Mouse (Mus musculus) limb, embryonic 14.5 days (tissue): ENCODE measurements around the gene Macrod2. TPM values are rescaled to one million over a fixed set of nuclear protein-coding genes. Genes with fewer than 3 reads are reported as not detected.

Experiments
- ATAC-seq: fragments of 200-750 bp; cut with Nextera tagmentation; 2 replicates; pipeline ENCODE4 v1.8.0; 2017; ENCODE audit warnings: low read depth, moderate number of reproducible peaks, moderate TSS enrichment; ENCODE audit not compliant: low FRiP score
- DNase-seq: peaks from one replicate; pipeline ENCODE4 v3.0.0-alpha.2; 2015; ENCODE audit warnings: low spot score
- H3K27ac ChIP-seq: fragments of 300-500 bp; sonication (generic); replicated peaks from 2 replicates; pipeline ENCODE4 v1.5.1; 2014; ENCODE audit warnings: low read depth, mild to moderate bottlenecking, low read length, moderate library complexity, mixed read lengths
- H3K27me3 ChIP-seq: fragments of 300-500 bp; sonication (generic); 2 replicates; pipeline ENCODE4 v1.6.1; 2014; ENCODE audit warnings: low read length, mixed read lengths; ENCODE audit not compliant: control insufficient read depth, insufficient read depth
- H3K36me3 ChIP-seq: fragments of 300-500 bp; sonication (generic); 2 replicates; pipeline ENCODE4 v1.6.1; 2014; ENCODE audit warnings: mild to moderate bottlenecking, low read length, moderate library complexity, mixed read lengths; ENCODE audit not compliant: control insufficient read depth, insufficient read depth
- H3K4me1 ChIP-seq: fragments of 300-500 bp; sonication (generic); 2 replicates; pipeline ENCODE4 v1.6.1; 2014; ENCODE audit warnings: antibody characterized with exemption, low read length, mixed read lengths; ENCODE audit not compliant: control insufficient read depth, insufficient read depth
- H3K4me2 ChIP-seq: fragments of 300-500 bp; sonication (generic); replicated peaks from 2 replicates; pipeline ENCODE4 v1.6.1; 2014; ENCODE audit warnings: low read depth, mild to moderate bottlenecking, low read length, moderate library complexity; ENCODE audit not compliant: severe bottlenecking
- H3K4me3 ChIP-seq: fragments of 300-500 bp; sonication (generic); replicated peaks from 2 replicates; pipeline ENCODE4 v1.5.1; 2014; ENCODE audit warnings: low read length
- H3K9ac ChIP-seq: fragments of 300-500 bp; sonication (generic); 2 replicates; pipeline ENCODE4 v1.6.1; 2014; ENCODE audit warnings: mild to moderate bottlenecking, low read depth, low read length, moderate library complexity; ENCODE audit not compliant: severe bottlenecking
- H3K9me3 ChIP-seq: fragments of 300-500 bp; sonication (generic); 2 replicates; pipeline ENCODE4 v1.6.1; 2016; ENCODE audit warnings: low read length; ENCODE audit not compliant: control insufficient read depth
- POLR2A ChIP-seq: fragments of 200-500 bp; IDR thresholded peaks from 2 replicates; pipeline ENCODE4 v1.8.0; 2012; ENCODE audit warnings: inconsistent platforms, mild to moderate bottlenecking, moderate library complexity, borderline replicate concordance; ENCODE audit not compliant: insufficient read depth, insufficient read length; ENCODE audit errors: extremely low read depth
- WGBS: fragments of 180-500 bp; shearing (Covaris S2); extraction: QIAGEN DNeasy Blood & Tissue Kit; methylation state at CpG from one replicate; pipeline ENCODE4 v1.1.7; 2014; 5-methylcytosine and 5-hydroxymethylcytosine counted together
- polyA plus RNA-seq, 2 experiments: library from polyadenylated mRNA; depleted of rRNA in 1 of 2; stranded (reverse) in 1 of 2; unstranded in 1 of 2; fragments of >200 nt; fragmentation: Nextera tagmentation in 1 of 2; extraction: Ambion mirVana in 1 of 2; gene quantifications; 2 replicates each; pipeline versions ENCODE4 v1.2.1 to v1.2.3; 2012 to 2014

Macrod2 gene
- polyA plus RNA-seq, 2 experiments, result 8.5 to 24.5 TPM

GRCm38 (mm10) chr2:140482604-140483003 lies 87.5 kb downstream of the Macrod2 start:
- 82% methylated on average over 2 of the region's 2 CpGs for WGBS
- no peak for DNase-seq

GRCm38 (mm10) chr2:140497688-140498087 lies 102.6 kb downstream of the Macrod2 start:
- Histone ChIP-seq H3K27me3 (no peaks in the 10 kb centered on the region), H3K36me3 (no peaks in the 10 kb centered on the region), H3K4me3 (no peak overlapping the region), H3K4me1 (no peaks in the 10 kb centered on the region), H3K4me2 (no peak overlapping the region), H3K9ac (no peak overlapping the region), H3K27ac (no peak overlapping the region), H3K9me3 (no peaks in the 10 kb centered on the region)
- no peak for TF ChIP-seq POLR2A
- ATAC-seq, result no peak
- no peak for DNase-seq
- WGBS, result 77% methylated on average over 3 of the region's 3 CpGs

More at GRCm38 (mm10) chr2:140482604-140483003, 87.5 kb downstream of the Macrod2 start:
- H3K4me2 ChIP-seq, result no peak overlapping the region
- TF ChIP-seq POLR2A, result no peak
- H3K4me3 ChIP-seq, result no peak overlapping the region
- H3K4me1 ChIP-seq, result no peaks in the 10 kb centered on the region
- H3K36me3 ChIP-seq, result no peaks in the 10 kb centered on the region
- H3K27me3 ChIP-seq, result no peaks in the 10 kb centered on the region
- no peak for ATAC-seq
- no peaks in the 10 kb centered on the region for H3K9me3 ChIP-seq
- H3K9ac ChIP-seq, result no peak overlapping the region
- no peak overlapping the region for H3K27ac ChIP-seq

- 21% methylated on average over 5 of the region's 5 CpGs for WGBS
- H3K4me1 ChIP-seq, result no peaks in the 10 kb centered on the region
- H3K4me2 ChIP-seq, result no peak overlapping the region
- no peaks in the 10 kb centered on the region for H3K36me3 ChIP-seq
- H3K4me3 ChIP-seq, result no peak overlapping the region
- DNase-seq (peak; percentile 72), ATAC-seq (peak; percentile 65; the same call in 1 of the 2 replicates)
- TF ChIP-seq POLR2A, result no peak
- no peak overlapping the region for H3K27ac ChIP-seq
- no peaks in the 10 kb centered on the region for H3K9me3 ChIP-seq
- no peaks in the 10 kb centered on the region for H3K27me3 ChIP-seq
- H3K9ac ChIP-seq, result no peak overlapping the region
These were observed 105.8 kb downstream of the Macrod2 start for GRCm38 (mm10) chr2:140500951-140501350.

- Histone ChIP-seq H3K4me1 (no peaks in the 10 kb centered on the region), H3K4me2 (no peak overlapping the region), H3K9ac (no peak overlapping the region), H3K27me3 (no peaks in the 10 kb centered on the region), H3K27ac (no peak overlapping the region), H3K36me3 (no peaks in the 10 kb centered on the region), H3K4me3 (no peak overlapping the region), H3K9me3 (no peaks in the 10 kb centered on the region)
- 93% methylated on average over 2 of the region's 2 CpGs for WGBS
- ATAC-seq, result no peak
- no peak for TF ChIP-seq POLR2A
- DNase-seq, result no peak
These were observed 126.4 kb downstream of the Macrod2 start for GRCm38 (mm10) chr2:140521472-140521871.

GRCm38 (mm10) chr2:140530214-140530613 lies 135.1 kb downstream of the Macrod2 start:
- Histone ChIP-seq H3K4me1 (no peaks in the 10 kb centered on the region), H3K9ac (no peak overlapping the region), H3K4me3 (no peak overlapping the region), H3K27me3 (no peaks in the 10 kb centered on the region), H3K4me2 (no peak overlapping the region), H3K27ac (no peak overlapping the region), H3K9me3 (no peaks in the 10 kb centered on the region), H3K36me3 (no peaks in the 10 kb centered on the region)
- 63% methylated on average over 2 of the region's 2 CpGs for WGBS
- no peak for ATAC-seq
- no peak for DNase-seq
- no peak for TF ChIP-seq POLR2A

GRCm38 (mm10) chr2:140532024-140532423 lies 136.9 kb downstream of the Macrod2 start:
- 83% methylated on average over 3 of the region's 3 CpGs for WGBS
- H3K9me3 ChIP-seq, result no peaks in the 10 kb centered on the region
- ATAC-seq (no peak), DNase-seq (no peak)
- H3K27me3 ChIP-seq, result no peaks in the 10 kb centered on the region
- H3K4me1 ChIP-seq, result no peaks in the 10 kb centered on the region
- no peak overlapping the region for H3K9ac ChIP-seq
- H3K4me3 ChIP-seq, result no peak overlapping the region
- no peak overlapping the region for H3K27ac ChIP-seq
- H3K4me2 ChIP-seq, result no peak overlapping the region
- no peak for TF ChIP-seq POLR2A
- no peaks in the 10 kb centered on the region for H3K36me3 ChIP-seq
